Mouse (Mus musculus): ENCODE measurements around the gene Maml2.

DNA sequence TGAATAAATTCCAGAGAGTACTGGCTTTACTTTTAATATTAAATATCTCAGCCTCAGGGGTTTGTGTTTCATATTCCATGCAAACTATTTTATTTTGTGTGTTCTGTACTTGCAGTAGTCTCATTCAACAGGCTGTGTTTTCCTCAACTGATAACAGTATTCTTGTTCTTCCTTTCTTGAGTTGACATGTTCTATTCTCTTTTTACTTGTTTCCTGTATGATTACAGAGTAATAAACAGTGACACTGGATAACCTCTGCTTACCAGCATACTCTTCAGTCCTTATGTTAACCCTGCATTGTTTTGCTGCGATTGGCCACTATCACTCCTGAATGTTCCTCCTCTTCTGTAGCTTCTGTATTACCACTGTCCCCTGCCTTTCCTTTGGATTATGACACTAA, 41.0 kb upstream of the Maml2 start:
- TF ChIP-seq POLR2A (IDR thresholded peaks at IDR 0.05; ENCODE audit: insufficient read length, low read depth) (no peak), MYOD1 (IDR thresholded peaks at IDR 0.05; ENCODE audit: control insufficient read depth in 1 of 3, insufficient read length in 2 of 3, low read depth in 2 of 3) (no peak)
